Mouse (Mus musculus) cerebellum, postnatal 25 days (tissue): ENCODE results near the gene Rhoj.
"Not testable (repeated sequence)": the region's sequence is repeated elsewhere in the genome, so short reads cannot be mapped to it uniquely, and the experiment has no call there.

Experiments used
- DNase-seq, 2 experiments: peaks; one replicate each; pipeline ENCODE4 v3.0.0; 2021; ENCODE audit warnings: mixed read lengths in 2 of 2

The Rhoj gene

GRCm38 (mm10) chr12:75396616-75397015, 88.5 kb downstream of the Rhoj start:
- DNase-seq, result no peak

- DNase-seq, result no peak
Measured at GRCm38 (mm10) chr12:75397077-75397476, 89.0 kb downstream of the Rhoj start.

- DNase-seq, result no peak
Measured at GRCm38 (mm10) chr12:75412964-75413363, 104.8 kb downstream of the Rhoj start.

- DNase-seq, result no peak
Measured at GRCm38 (mm10) chr12:75414991-75415390, 106.9 kb downstream of the Rhoj start.

- no peak for DNase-seq
Measured at GRCm38 (mm10) chr12:75416681-75417080, 108.6 kb downstream of the Rhoj start, which contains the start of gene Gphb5. Gphb5 (minus strand) TSS chr12:75416781.

GRCm38 (mm10) chr12:75424359-75424758, 116.2 kb downstream of the Rhoj start:
- DNase-seq, result no peak

GRCm38 (mm10) chr12:75424817-75425216, 116.7 kb downstream of the Rhoj start:
- no peak for DNase-seq

DNA sequence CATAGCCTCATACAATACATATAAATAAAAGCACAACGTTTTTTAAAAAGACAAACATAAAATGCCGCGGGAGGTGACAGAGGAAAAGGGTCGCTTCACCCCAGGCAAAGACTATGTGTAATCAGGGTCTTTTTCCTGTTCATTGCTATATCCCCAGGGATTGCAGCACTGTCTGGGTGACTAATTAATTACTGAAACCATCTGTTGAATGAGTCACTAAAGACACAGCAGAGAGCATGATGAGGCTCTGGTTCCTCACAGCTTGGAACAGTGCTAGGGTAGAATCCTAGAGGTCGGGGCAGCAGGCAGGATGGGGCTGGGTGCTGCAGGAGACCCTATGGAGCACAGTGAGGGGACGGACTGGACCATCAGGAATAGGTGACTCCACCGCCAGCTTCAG, 117.8 kb downstream of the Rhoj start:
- no peak for DNase-seq

DNA sequence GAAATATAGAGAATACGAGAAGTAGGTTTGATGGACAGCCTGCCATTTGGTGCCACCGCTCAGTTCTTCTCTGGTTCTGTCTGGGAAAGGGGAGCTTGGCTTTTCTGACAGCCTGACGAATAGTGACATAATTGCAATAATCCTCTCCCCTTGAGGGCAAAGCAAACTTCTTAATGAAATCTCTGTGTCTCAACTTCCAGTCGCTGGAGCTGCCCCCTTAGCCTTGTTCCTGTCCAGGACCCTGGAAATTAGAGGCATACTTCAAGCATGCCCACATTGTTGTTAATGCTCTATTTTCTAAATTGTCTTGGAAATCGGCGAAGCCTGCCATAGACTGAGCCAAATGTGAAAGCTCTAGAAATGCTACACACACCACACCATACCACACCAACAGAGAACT, 120.6 kb downstream of the Rhoj start:
- no peak for DNase-seq

GRCm38 (mm10) chr12:75429685-75430396, 121.7 kb downstream of the Rhoj start:
- no peak for DNase-seq

DNA sequence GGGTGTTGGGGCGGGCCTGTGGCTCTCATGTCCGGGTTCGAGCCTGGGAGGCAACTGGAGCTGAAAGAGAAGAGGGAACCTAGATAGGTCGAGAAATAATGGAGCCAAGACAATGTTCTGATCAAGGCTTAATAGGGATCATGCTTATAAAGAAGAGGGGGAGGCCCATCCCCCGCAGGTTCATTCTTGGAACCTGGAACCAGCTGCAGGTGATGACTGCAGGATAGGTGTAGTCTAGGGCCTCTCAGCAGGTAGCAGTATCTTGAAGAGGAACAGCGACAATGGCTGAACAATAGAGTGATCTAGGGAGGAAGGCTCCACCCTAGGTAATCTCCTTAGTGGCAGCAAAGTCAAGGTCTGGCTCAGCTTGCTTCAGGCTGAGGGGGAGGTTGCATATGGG, 124.3 kb downstream of the Rhoj start:
- DNase-seq, result not testable (repeated sequence)

DNA sequence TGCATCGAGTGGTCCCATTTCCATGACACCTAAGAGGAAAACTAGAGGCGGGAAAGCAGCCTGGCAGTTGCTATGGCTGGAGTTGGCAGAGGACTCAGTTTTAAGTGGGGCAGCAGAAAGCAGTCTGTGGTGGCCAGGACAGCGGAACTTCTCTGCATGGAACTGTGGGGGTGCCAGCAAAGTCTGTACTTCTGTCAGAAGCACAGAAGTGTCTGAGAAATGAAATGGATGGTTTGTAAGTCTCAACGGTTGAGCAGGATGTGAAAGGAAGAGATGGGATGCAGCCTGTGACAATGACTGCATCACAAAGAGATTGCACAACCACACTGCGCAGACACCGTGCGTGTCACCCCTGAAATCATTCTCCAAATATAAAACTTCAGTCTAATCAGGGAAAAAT, 138.1 kb downstream of the Rhoj start:
- DNase-seq, result no peak

- DNase-seq, result peak; percentile 31 to 45
Measured at GRCm38 (mm10) chr12:75448921-75449320, 140.8 kb downstream of the Rhoj start.

- DNase-seq, result no peak
Measured at GRCm38 (mm10) chr12:75449475-75449966, 141.4 kb downstream of the Rhoj start.

DNA sequence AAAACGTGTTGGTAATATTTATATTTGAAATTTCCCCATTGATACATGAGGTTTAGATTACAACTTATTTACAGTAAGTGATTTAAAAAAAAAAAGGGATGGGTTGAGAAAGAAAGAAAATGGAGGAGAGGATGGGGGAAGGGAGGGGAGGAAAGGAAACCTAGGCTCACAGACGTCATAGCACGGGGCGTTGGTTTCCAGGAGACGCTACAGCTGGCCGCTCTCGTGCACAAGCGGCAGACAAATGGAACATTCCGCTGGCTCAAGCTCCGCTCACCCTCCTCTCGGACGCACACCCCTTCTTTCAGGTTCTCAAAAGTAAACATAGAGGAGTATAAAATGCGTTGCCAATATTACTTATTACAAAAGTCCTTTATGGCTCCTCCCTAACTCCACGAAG, 141.9 kb downstream of the Rhoj start:
- DNase-seq, result no peak

DNA sequence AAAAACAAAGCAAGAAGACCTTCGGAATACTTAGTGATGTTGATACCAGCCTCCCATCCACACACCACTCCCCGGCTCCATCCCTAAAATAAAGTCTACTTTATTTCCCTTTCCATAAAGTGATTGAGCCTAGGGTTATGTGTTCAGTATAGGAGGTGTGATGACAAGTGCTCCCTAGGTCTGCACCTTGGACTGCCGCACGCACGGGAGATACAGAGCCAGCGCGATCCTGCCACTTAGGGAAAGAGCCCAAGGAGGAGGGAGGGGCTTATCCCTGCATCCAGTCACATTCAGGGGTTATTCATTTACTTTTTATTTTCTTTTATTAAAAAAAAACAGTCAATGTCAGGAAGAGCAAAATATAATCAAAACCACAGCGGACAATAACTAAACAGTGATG, 142.5 kb downstream of the Rhoj start:
- no peak for DNase-seq
